Mouse (Mus musculus) layer of hippocampus, adult 11-12 months (tissue): ENCODE measurements around the gene Olfr937.

Experiments used
- DNase-seq: peaks from one replicate; pipeline ENCODE4 v3.0.0; 2022; ENCODE audit warnings: low spot score

Olfr937 gene

DNA sequence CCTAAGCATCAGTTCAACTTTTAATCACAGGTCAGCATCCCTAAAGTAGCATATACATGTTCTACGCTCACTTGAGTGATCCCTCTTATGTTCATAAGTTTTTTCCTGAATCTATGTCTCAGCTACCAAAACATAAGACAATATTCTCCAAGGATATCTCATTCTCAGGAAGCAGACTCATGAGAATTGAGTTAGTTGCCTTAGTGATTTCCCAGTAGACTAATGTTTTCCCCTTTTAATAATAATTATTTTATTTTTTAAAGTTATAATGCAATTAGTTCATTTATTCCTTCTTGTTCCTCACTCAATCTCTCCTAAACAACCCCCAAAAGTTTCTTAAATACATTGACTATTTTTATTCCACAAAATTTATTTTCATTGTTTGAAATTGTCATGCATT lies at the start of gene Olfr937:
Gene Olfr937 (minus strand): TSS at position 101 of the 400 bp plus-strand sequence.
- no peak for DNase-seq

DNA sequence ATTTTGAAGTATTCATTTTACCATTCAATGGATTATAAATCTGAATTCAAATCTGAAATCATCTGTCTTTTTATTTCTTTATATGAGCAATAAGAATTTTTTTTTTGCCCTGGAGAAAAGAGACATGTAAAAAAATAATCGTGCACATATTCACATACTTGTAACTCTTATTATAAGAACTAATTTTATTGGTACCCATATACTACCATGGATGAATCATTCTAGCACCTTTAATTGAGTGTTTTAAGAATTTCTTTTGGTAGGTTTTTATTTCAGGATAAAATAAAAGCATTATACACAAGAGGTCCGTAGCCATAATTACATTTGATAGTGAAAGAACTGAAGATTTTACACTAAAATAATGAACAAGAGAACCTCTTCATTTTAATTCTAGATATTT lies 14.0 kb upstream of the Olfr937 start, which contains the start of gene Olfr938:
Gene Olfr938 (minus strand): TSS at position 101 of the 400 bp plus-strand sequence.
- DNase-seq: no peak

DNA sequence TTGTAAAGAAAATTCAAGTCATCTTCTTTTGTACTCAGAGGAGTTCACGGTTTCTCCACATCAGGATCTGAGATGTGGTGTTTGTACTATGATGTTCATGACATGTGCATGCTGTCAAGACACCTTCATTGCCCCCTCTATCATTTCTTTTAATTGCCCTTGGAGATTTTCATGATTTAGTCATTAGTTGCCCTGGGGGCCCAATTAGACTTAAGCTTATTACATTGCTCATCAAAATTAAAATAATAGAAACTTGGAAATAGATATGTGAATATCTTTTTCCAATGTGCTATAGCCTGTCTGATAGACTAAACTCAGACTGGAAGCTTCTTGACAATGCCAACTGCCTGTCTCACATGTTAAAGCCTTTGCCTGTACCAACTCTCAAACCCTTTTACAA lies 41.5 kb downstream of the Olfr937 start, which contains the start of gene Olfr146:
Gene Olfr146 (minus strand): TSS at position 101 of the 400 bp plus-strand sequence.
- no peak for DNase-seq
